ENCODE assay signal across 8 mouse cellular contexts in genomic region chr2:119757601-119758100, GRCm38 (mm10). TPM values are rescaled to one million over a fixed set of nuclear protein-coding genes. Genes with fewer than 3 reads are reported as not detected.
DNase-seq lines count a peak whose midpoint lies in the region; ATAC-seq and TF ChIP-seq lines count a peak whose summit lies in the region.

No protein-coding gene starts in this region.

- H3K27me3 ChIP-seq in Patski = no peaks in the 10 kb centered on the region
- peaks cover 97% of the 10 kb centered on the region for H3K27me3 ChIP-seq in limb, embryonic 12.5 days
- H3K27me3 ChIP-seq in splenic B cell, adult 2 months (ENCODE audit: control insufficient read depth, insufficient read depth, low read length, poor library complexity, severe bottlenecking) = no peaks in the 10 kb centered on the region

- H3K4me1 ChIP-seq in embryonic fibroblast, embryonic 13.5 days (ENCODE audit: control insufficient read depth, insufficient read depth, low read length) = no peaks in the 10 kb centered on the region
- H3K4me1 ChIP-seq in limb, embryonic 12.5 days (replicated peaks) = peaks cover 14% of the 10 kb centered on the region

- TF ChIP-seq CTCF in Patski (IDR thresholded peaks at IDR 0.05) = no peak
- no peak for TF ChIP-seq CTCF in embryonic fibroblast, embryonic 13.5 days (IDR thresholded peaks at IDR 0.05; ENCODE audit: borderline replicate concordance, insufficient read depth, low read length)

- peak overlapping the region; percentile 62 for H3K9ac ChIP-seq in limb, embryonic 12.5 days (replicated peaks)

- DNase-seq in kidney, adult 18-20 months = peak; percentile 31
- no peak for DNase-seq in kidney, adult 8-10 months
- DNase-seq in Patski (ENCODE audit: low read depth, low spot score) = no peak
- DNase-seq in splenic B cell, adult 2 months (ENCODE audit: low read depth, low spot score) = peak; percentile 34
- DNase-seq in adrenal gland, postnatal 10 days = no peak
- DNase-seq in testis, postnatal 10 days (ENCODE audit: low spot score) = no peak

- H3K27ac ChIP-seq in embryonic fibroblast, embryonic 13.5 days (ENCODE audit: insufficient read depth, low read length) = no peak overlapping the region
- H3K27ac ChIP-seq in limb, embryonic 12.5 days = no peak overlapping the region

- no peaks in the 10 kb centered on the region for H3K9me3 ChIP-seq in limb, embryonic 12.5 days

- H3K4me2 ChIP-seq in limb, embryonic 12.5 days = peak overlapping the region; percentile 99

- TF ChIP-seq POLR2A in embryonic fibroblast, embryonic 13.5 days (IDR thresholded peaks at IDR 0.05; ENCODE audit: low read depth, low read length) = no peak

- peak overlapping the region; percentile 34 for H3K4me3 ChIP-seq in embryonic fibroblast, embryonic 13.5 days (ENCODE audit: insufficient read depth, low read length)
- peak overlapping the region; percentile 62 for H3K4me3 ChIP-seq in limb, embryonic 12.5 days (replicated peaks)

- CTCF ChIA-PET in Patski (lab: Charles Lee) = no interaction called here

- no peaks in the 10 kb centered on the region for H3K36me3 ChIP-seq in limb, embryonic 12.5 days
- no peaks in the 10 kb centered on the region for H3K36me3 ChIP-seq in splenic B cell, adult 2 months (ENCODE audit: control insufficient read depth, insufficient read depth, low read length, poor library complexity, severe bottlenecking)

- POLR2A ChIA-PET in Patski (lab: Charles Lee) = no interaction called here

- in situ Hi-C loops in Patski (cut with MboI; ENCODE audit: low pct_unique_long_range_greater_than_20kb) = no loop called here

- 4% methylated on average over 31 of the region's 31 CpGs for WGBS in limb, embryonic 12.5 days

- peak; percentile 17 for ATAC-seq in Patski
- no peak for ATAC-seq in limb, embryonic 12.5 days (ENCODE audit: insufficient number of reproducible peaks, insufficient read depth, low FRiP score, low TSS enrichment, low read depth)

RNA-seq across cellular contexts. Expression of gene Ltk, which starts 2.6 kb away (rescaled TPM):
- 14.5 TPM for polyA plus RNA-seq in Patski (2021)
- polyA plus RNA-seq in embryonic fibroblast, embryonic 13.5 days (2011; ENCODE audit: insufficient read length, low read depth, missing spikeins) = not detected in 2 replicates
- not detected in 2 replicates for polyA plus RNA-seq in limb, embryonic 12.5 days (2016; fragmentation: Nextera tagmentation; extraction: Ambion mirVana)
- total RNA-seq in adrenal gland, postnatal 10 days (2021) = 1 to 10 TPM in 1 of 2 experiments, under 1 TPM in 1; 0.57 to 1.3 TPM

RNA-seq across cellular contexts. Expression of gene Itpka, which starts 15.5 kb away (rescaled TPM):
- polyA plus RNA-seq in Patski (2021) = 0.30 TPM
- polyA plus RNA-seq in embryonic fibroblast, embryonic 13.5 days (2011; ENCODE audit: insufficient read length, low read depth, missing spikeins) = not detected in 2 replicates
- 0.60 and 0.76 TPM in 2 replicates for polyA plus RNA-seq in limb, embryonic 12.5 days (2016; fragmentation: Nextera tagmentation; extraction: Ambion mirVana)
- 10 to 100 TPM in 1 of 2 experiments, 1 to 10 TPM in 1; 9.8 to 12.4 TPM for total RNA-seq in adrenal gland, postnatal 10 days (2021)

RNA-seq across cellular contexts. Expression of gene Rpap1, which starts 29.7 kb away (rescaled TPM):
- polyA plus RNA-seq in Patski (2021) = 19.1 TPM
- polyA plus RNA-seq in embryonic fibroblast, embryonic 13.5 days (2011; ENCODE audit: insufficient read length, low read depth, missing spikeins) = 12.2 and 13.0 TPM in 2 replicates
- polyA plus RNA-seq in limb, embryonic 12.5 days (2016; fragmentation: Nextera tagmentation; extraction: Ambion mirVana) = 35.7 and 36.9 TPM in 2 replicates
- total RNA-seq in adrenal gland, postnatal 10 days (2021) = 10 to 100 TPM; 17.0 to 21.6 TPM

RNA-seq across cellular contexts. Expression of gene Tyro3, which starts 39.9 kb away (rescaled TPM):
- polyA plus RNA-seq in Patski (2021) = 11.0 TPM
- polyA plus RNA-seq in embryonic fibroblast, embryonic 13.5 days (2011; ENCODE audit: insufficient read length, low read depth, missing spikeins) = 17.8 and 19.9 TPM in 2 replicates
- 34.6 and 37.8 TPM in 2 replicates for polyA plus RNA-seq in limb, embryonic 12.5 days (2016; fragmentation: Nextera tagmentation; extraction: Ambion mirVana)
- total RNA-seq in adrenal gland, postnatal 10 days (2021) = 1 to 10 TPM; 6.0 to 8.8 TPM

Comparison
In these comparisons a context has a peak if more than half of its experiments do, and no peak if none do; other contexts are left out.
1. DNase-seq: peak in kidney, adult 18-20 months (single experiment) and splenic B cell, adult 2 months (single experiment); none in kidney, adult 8-10 months (0 of 2), Patski (single experiment), adrenal gland, postnatal 10 days (single experiment) and testis, postnatal 10 days (single experiment).
2. RNA of gene Ltk, which starts 2.6 kb away (polyA plus RNA-seq): 14.5 TPM in Patski (single experiment); not detected in embryonic fibroblast, embryonic 13.5 days and not detected in limb, embryonic 12.5 days; every median in the first group is over 10 times any median in the second.